Comparison of ENCODE assay signal across 27 mouse cellular contexts in genomic region chr5:103302744-103303143, GRCm38 (mm10).
DNase-seq lines count a peak whose midpoint lies in the region; ATAC-seq and TF ChIP-seq lines count a peak whose summit lies in the region.
"Had no signal": no experiment of that assay in that cellular context is flagged by ENCODE, and none has a peak within 500 bp of the region (broad histone marks: within the 10 kb centered on the region; RNA-seq: fewer than 3 reads in every experiment).

No protein-coding gene starts in this region.

- H3K9ac ChIP-seq in CH12.LX (ENCODE audit: insufficient read depth, low read depth) = no peak overlapping the region
- H3K9ac ChIP-seq: hindbrain, embryonic 15.5 days; intestine, embryonic 15.5 days; kidney, embryonic 15.5 days; liver, postnatal 0 days; midbrain, embryonic 12.5 days had no signal

- no peak for TF ChIP-seq EP300 in CH12.LX (IDR thresholded peaks at IDR 0.05; ENCODE audit: low read length)

- no peak for ATAC-seq in Patski
- ATAC-seq: forebrain, embryonic 16.5 days; intestine, embryonic 15.5 days; liver, postnatal 0 days had no signal

- TF ChIP-seq CTCF in layer of hippocampus, adult 2 months (conservative IDR thresholded peaks at IDR 0.05) = peak; percentile 46
- peak; percentile 18 to 26; a peak in 2 of 4 replicates for TF ChIP-seq CTCF in CH12.LX (conservative IDR thresholded peaks at IDR 0.05 in 1 of 2, IDR thresholded peaks at IDR 0.05 in 1 of 2; ENCODE audit: low read depth in 2 of 2, low read length in 2 of 2)
- TF ChIP-seq CTCF in Patski (IDR thresholded peaks at IDR 0.05) = peak; percentile 34

- dilution Hi-C loops in CH12.LX (cut with MboI; ENCODE audit: extremely low pct_ligation_motif_present, extremely low pct_unique_long_range_greater_than_20kb, low sequenced_read_pairs) = no loop called here

- DNase-seq in layer of hippocampus, adult 2 months (ENCODE audit: low spot score in 2 of 2) = no peak
- no peak for DNase-seq in layer of hippocampus, postnatal 10 days (ENCODE audit: low spot score in 2 of 2)
- DNase-seq in A20 (ENCODE audit: low read depth, low spot score) (peak; percentile 8), CH12.LX (ENCODE audit: extremely low read depth) (no peak), Patski (ENCODE audit: low read depth, low spot score) (no peak)
- DNase-seq in cerebellum, adult 9-11 months = no peak
- DNase-seq in B cell, adult 2 months = no peak
- DNase-seq: adrenal gland, postnatal 36 days; cerebellum, adult 11 months; cerebellum, postnatal 10 days; gastrocnemius, postnatal 36 days; heart, postnatal 4 days; kidney, postnatal 4 days; layer of hippocampus, adult 9-11 months; liver; liver, postnatal 0 days; lung, postnatal 10 days; right cerebral cortex, postnatal 14 days; thymus, adult 18-20 months; thymus, postnatal 4 days had no signal

- no peak overlapping the region for H3K4me2 ChIP-seq in CH12.LX (ENCODE audit: insufficient read depth, low read depth, poor library complexity, severe bottlenecking)
- H3K4me2 ChIP-seq: hindbrain, embryonic 15.5 days; intestine, embryonic 15.5 days; kidney, embryonic 15.5 days; midbrain, embryonic 12.5 days had no signal

- no peak overlapping the region for H3K4me3 ChIP-seq in layer of hippocampus, adult 2 months
- no peak overlapping the region for H3K4me3 ChIP-seq in CH12.LX (replicated peaks in 1 of 3; ENCODE audit: low read depth in 2 of 3, low read length in 2 of 3, poor library complexity in 1 of 3)
- H3K4me3 ChIP-seq: embryonic facial prominence, embryonic 10.5 days; hindbrain, embryonic 15.5 days; intestine, embryonic 15.5 days; kidney, embryonic 15.5 days; limb, embryonic 10.5 days; midbrain, embryonic 12.5 days had no signal

- no peaks in the 10 kb centered on the region for H3K27me3 ChIP-seq in CH12.LX (replicated peaks)
- no peaks in the 10 kb centered on the region for H3K27me3 ChIP-seq in Patski
- H3K27me3 ChIP-seq: hindbrain, embryonic 15.5 days; intestine, embryonic 15.5 days; kidney, embryonic 15.5 days; midbrain, embryonic 12.5 days had no signal

- CTCF ChIA-PET in Patski (lab: Charles Lee) = interaction anchor here (1.7 kb wide), 1 partner anchor 10 kb away, joined by 6 read pairs; no protein-coding TSS in a partner anchor

- no peak; the same call in none of the 2 replicates for TF ChIP-seq RAD21 in CH12.LX (IDR thresholded peaks at IDR 0.05; ENCODE audit: low read depth, low read length)

- in situ Hi-C loops in CH12.LX (cut with MboI; ENCODE audit: low pct_ligation_motif_present, low pct_unique_long_range_greater_than_20kb, low sequenced_read_pairs) = no loop called here
- in situ Hi-C loops in Patski (cut with MboI; ENCODE audit: low pct_unique_long_range_greater_than_20kb) = no loop called here

- H3K27ac ChIP-seq in layer of hippocampus, adult 2 months = no peak overlapping the region
- H3K27ac ChIP-seq in CH12.LX (ENCODE audit: insufficient read depth, low read depth) = no peak overlapping the region
- H3K27ac ChIP-seq: embryonic facial prominence, embryonic 10.5 days; hindbrain, embryonic 15.5 days; intestine, embryonic 15.5 days; kidney, embryonic 15.5 days; limb, embryonic 10.5 days; midbrain, embryonic 12.5 days had no signal

- peaks cover 3 to 6% of the 10 kb centered on the region in 2 experiments; a peak in 3 of 4 replicates for H3K4me1 ChIP-seq in CH12.LX (ENCODE audit: control insufficient read depth in 1 of 2, insufficient read depth in 2 of 2)
- H3K4me1 ChIP-seq: embryonic facial prominence, embryonic 10.5 days; hindbrain, embryonic 15.5 days; intestine, embryonic 15.5 days; kidney, embryonic 15.5 days; limb, embryonic 10.5 days; midbrain, embryonic 12.5 days had no signal

- H3K79me2 ChIP-seq in CH12.LX (replicated peaks; ENCODE audit: control insufficient read depth, extremely low read depth, insufficient read depth, poor library complexity, severe bottlenecking) = no peaks in the 10 kb centered on the region

- no peak for TF ChIP-seq POLR2A in CH12.LX (IDR thresholded peaks at IDR 0.05; ENCODE audit: low read depth, low read length)

- H3K9me3 ChIP-seq in CH12.LX (replicated peaks; ENCODE audit: low read length) = peaks cover 3% of the 10 kb centered on the region
- H3K9me3 ChIP-seq: embryonic facial prominence, embryonic 10.5 days; hindbrain, embryonic 15.5 days; intestine, embryonic 15.5 days; kidney, embryonic 15.5 days; limb, embryonic 10.5 days; midbrain, embryonic 12.5 days had no signal

- POLR2A ChIA-PET in Patski (lab: Charles Lee) = no interaction called here

- no peaks in the 10 kb centered on the region for H3K36me3 ChIP-seq in CH12.LX (replicated peaks in 1 of 2; ENCODE audit: control insufficient read depth in 1 of 2, insufficient read depth in 1 of 2, low read length in 1 of 2)
- H3K36me3 ChIP-seq: embryonic facial prominence, embryonic 10.5 days; hindbrain, embryonic 15.5 days; intestine, embryonic 15.5 days; kidney, embryonic 15.5 days; limb, embryonic 10.5 days; midbrain, embryonic 12.5 days had no signal

TF ChIP-seq in CH12.LX, 34 proteins besides CTCF, POLR2A, EP300 and RAD21:
- TF ChIP-seq HCFC1 (IDR thresholded peaks at IDR 0.05; ENCODE audit: low read depth, low read length) = no peak
- TF ChIP-seq BHLHE40 (IDR thresholded peaks at IDR 0.05; ENCODE audit: low read depth, low read length) = no peak
- TF ChIP-seq PAX5 (IDR thresholded peaks at IDR 0.05; ENCODE audit: low read length) = no peak
- TF ChIP-seq MAFK (IDR thresholded peaks at IDR 0.05; ENCODE audit: insufficient replicate concordance, low read length) = no peak
- no peak for TF ChIP-seq CHD1 (IDR thresholded peaks at IDR 0.05; ENCODE audit: low read depth, low read length)
